Mouse (Mus musculus): ENCODE data around the gene Atp6v1g1.

DNA sequence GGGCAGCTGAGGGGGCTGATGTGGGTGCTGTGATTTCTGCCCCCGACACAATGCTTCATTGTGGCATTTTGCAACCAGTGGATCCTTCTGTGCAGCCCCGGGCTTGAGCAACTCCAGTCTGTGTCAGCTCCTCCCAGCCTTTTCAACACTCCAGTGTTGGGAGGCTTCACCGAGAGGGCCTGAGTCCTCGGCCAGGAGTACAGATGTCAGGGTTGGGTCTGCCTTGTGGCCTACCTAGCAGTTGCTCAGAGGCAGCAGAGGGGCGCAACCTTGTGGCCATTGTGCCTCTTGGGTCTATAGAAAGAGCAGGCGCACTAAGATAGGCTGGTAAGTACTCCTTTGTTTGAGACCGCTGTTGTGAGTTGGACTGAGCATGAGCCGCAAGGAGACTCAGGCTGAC is 15.5 kb downstream of the Atp6v1g1 start:
- no peak for TF ChIP-seq CTCF (conservative IDR thresholded peaks at IDR 0.05; ENCODE audit: low read length)
- no peak for TF ChIP-seq NANOG (IDR thresholded peaks at IDR 0.05; ENCODE audit: borderline replicate concordance, low read length)
